Mouse (Mus musculus) midbrain, embryonic 13.5 days (tissue): ENCODE measurements around the gene Zdhhc14. TPM values are rescaled to one million over a fixed set of nuclear protein-coding genes. Genes with fewer than 3 reads are reported as not detected.

ENCODE experiments used
- ATAC-seq: fragments of 200-750 bp; cut with Nextera tagmentation; 2 replicates; pipeline ENCODE4 v1.8.0; 2017; ENCODE audit warnings: mild to moderate bottlenecking, moderate TSS enrichment, moderate library complexity
- H3K27ac ChIP-seq: fragments of 300-500 bp; sonication (generic); 2 replicates; pipeline ENCODE4 v1.5.1; 2015; ENCODE audit warnings: inconsistent platforms, mild to moderate bottlenecking, moderate library complexity
- H3K27me3 ChIP-seq: fragments of 300-500 bp; sonication (generic); 2 replicates; pipeline ENCODE4 v1.6.1; 2015; ENCODE audit warnings: mild to moderate bottlenecking, inconsistent platforms
- H3K36me3 ChIP-seq: fragments of 300-500 bp; sonication (generic); 2 replicates; pipeline ENCODE4 v1.6.1; 2015; ENCODE audit warnings: mild to moderate bottlenecking, inconsistent platforms
- H3K4me1 ChIP-seq: fragments of 300-500 bp; sonication (generic); replicated peaks from 2 replicates; pipeline ENCODE4 v1.6.1; 2015; ENCODE audit warnings: inconsistent platforms
- H3K4me2 ChIP-seq: fragments of 300-500 bp; sonication (generic); replicated peaks from 2 replicates; pipeline ENCODE4 v1.6.1; 2015; ENCODE audit warnings: moderate library complexity, mild to moderate bottlenecking, inconsistent platforms
- H3K4me3 ChIP-seq: fragments of 300-500 bp; sonication (generic); replicated peaks from 2 replicates; pipeline ENCODE4 v1.5.1; 2015; ENCODE audit warnings: mild to moderate bottlenecking, inconsistent platforms
- H3K9ac ChIP-seq: fragments of 300-500 bp; sonication (generic); replicated peaks from 2 replicates; pipeline ENCODE4 v1.6.1; 2015; ENCODE audit warnings: mild to moderate bottlenecking, inconsistent platforms
- H3K9me3 ChIP-seq: fragments of 300-500 bp; sonication (generic); 2 replicates; pipeline ENCODE4 v1.6.1; 2016; ENCODE audit warnings: mild to moderate bottlenecking, inconsistent platforms
- WGBS: fragments of 180-500 bp; shearing (Covaris S2); methylation state at CpG from one replicate; pipeline ENCODE4 v1.1.7; 2015; 5-methylcytosine and 5-hydroxymethylcytosine counted together
- polyA plus RNA-seq: library from polyadenylated mRNA; unstranded; fragments of >200 nt; fragmentation: Nextera tagmentation; extraction: Ambion mirVana; gene quantifications from 2 replicates; pipeline ENCODE4 v1.2.1, GENCODE M21; 2015

Zdhhc14 gene
- polyA plus RNA-seq, 1 experiment from 2014 or later = 5.8 TPM

- WGBS = 78% methylated on average over 5 of the region's 5 CpGs
These were observed 75.6 kb downstream of the Zdhhc14 start for GRCm38 (mm10) chr17:5567943-5568342.

GRCm38 (mm10) chr17:5569131-5570030, 77.0 kb downstream of the Zdhhc14 start:
- WGBS = 73% methylated on average over 17 of the region's 17 CpGs
- no peak for ATAC-seq
- H3K27ac ChIP-seq = no peak overlapping the region
- H3K9me3 ChIP-seq = peaks cover 5% of the 10 kb centered on the region; the same call in 1 of the 2 replicates
- no peaks in the 10 kb centered on the region for H3K4me1 ChIP-seq
- H3K9ac ChIP-seq = no peak overlapping the region
- no peak overlapping the region for H3K4me2 ChIP-seq
- no peaks in the 10 kb centered on the region for H3K36me3 ChIP-seq
- no peak overlapping the region for H3K4me3 ChIP-seq
- H3K27me3 ChIP-seq = no peaks in the 10 kb centered on the region

More at GRCm38 (mm10) chr17:5567943-5568342, 75.6 kb downstream of the Zdhhc14 start:
- H3K9ac ChIP-seq = no peak overlapping the region
- H3K4me3 ChIP-seq = no peak overlapping the region
- H3K27me3 ChIP-seq = no peaks in the 10 kb centered on the region
- no peaks in the 10 kb centered on the region for H3K4me1 ChIP-seq
- H3K4me2 ChIP-seq = no peak overlapping the region
- H3K27ac ChIP-seq = no peak overlapping the region
- H3K36me3 ChIP-seq = no peaks in the 10 kb centered on the region
- no peak for ATAC-seq
- peaks cover 10% of the 10 kb centered on the region; the same call in 1 of the 2 replicates for H3K9me3 ChIP-seq

- Histone ChIP-seq H3K4me1 (no peaks in the 10 kb centered on the region), H3K9me3 (no peaks in the 10 kb centered on the region), H3K36me3 (no peaks in the 10 kb centered on the region), H3K27ac (no peak overlapping the region), H3K9ac (no peak overlapping the region), H3K4me3 (no peak overlapping the region), H3K27me3 (no peaks in the 10 kb centered on the region), H3K4me2 (no peak overlapping the region)
- ATAC-seq = no peak
- WGBS = 100% methylated on average over 1 of the region's 1 CpGs
These were observed 79.9 kb downstream of the Zdhhc14 start for GRCm38 (mm10) chr17:5572096-5572730.

GRCm38 (mm10) chr17:5572745-5573420, 80.5 kb downstream of the Zdhhc14 start:
- no peaks in the 10 kb centered on the region for H3K9me3 ChIP-seq
- no peaks in the 10 kb centered on the region for H3K27me3 ChIP-seq
- no peaks in the 10 kb centered on the region for H3K36me3 ChIP-seq
- H3K4me2 ChIP-seq = no peak overlapping the region
- ATAC-seq = no peak
- no peak overlapping the region for H3K4me3 ChIP-seq
- no peaks in the 10 kb centered on the region for H3K4me1 ChIP-seq
- no peak overlapping the region for H3K9ac ChIP-seq
- no peak overlapping the region for H3K27ac ChIP-seq

- no peak overlapping the region for H3K27ac ChIP-seq
- 84% methylated on average over 5 of the region's 5 CpGs for WGBS
- H3K36me3 ChIP-seq = no peaks in the 10 kb centered on the region
- H3K9me3 ChIP-seq = no peaks in the 10 kb centered on the region
- H3K27me3 ChIP-seq = no peaks in the 10 kb centered on the region
- no peak overlapping the region for H3K4me2 ChIP-seq
- no peak overlapping the region for H3K4me3 ChIP-seq
- no peaks in the 10 kb centered on the region for H3K4me1 ChIP-seq
- ATAC-seq = no peak
- no peak overlapping the region for H3K9ac ChIP-seq
These were observed 82.3 kb downstream of the Zdhhc14 start for GRCm38 (mm10) chr17:5574672-5575071.

- Histone ChIP-seq H3K4me1 (no peaks in the 10 kb centered on the region), H3K36me3 (no peaks in the 10 kb centered on the region), H3K9me3 (no peaks in the 10 kb centered on the region), H3K4me3 (no peak overlapping the region), H3K4me2 (no peak overlapping the region), H3K27ac (no peak overlapping the region), H3K27me3 (no peaks in the 10 kb centered on the region), H3K9ac (no peak overlapping the region)
- 71% methylated on average over 4 of the region's 4 CpGs for WGBS
- no peak for ATAC-seq
These were observed 83.2 kb downstream of the Zdhhc14 start for GRCm38 (mm10) chr17:5575518-5575917.

- 91% methylated on average over 3 of the region's 3 CpGs for WGBS
- Histone ChIP-seq H3K9ac (no peak overlapping the region), H3K9me3 (no peaks in the 10 kb centered on the region)
These were observed 89.9 kb downstream of the Zdhhc14 start for GRCm38 (mm10) chr17:5582232-5582631.

GRCm38 (mm10) chr17:5582937-5583336, 90.6 kb downstream of the Zdhhc14 start:
- no peaks in the 10 kb centered on the region for H3K36me3 ChIP-seq
- no peak overlapping the region for H3K4me3 ChIP-seq
- no peaks in the 10 kb centered on the region for H3K9me3 ChIP-seq
- 0 out of 2 replicates have a peak overlapping the region, but pooled peaks have one; percentile 30 for H3K4me2 ChIP-seq
- peaks cover 15% of the 10 kb centered on the region for H3K4me1 ChIP-seq
- H3K9ac ChIP-seq = no peak overlapping the region
- no peaks in the 10 kb centered on the region for H3K27me3 ChIP-seq
- H3K27ac ChIP-seq = peak overlapping the region; percentile 55
- no peak for ATAC-seq
- 86% methylated on average over 5 of the region's 5 CpGs for WGBS

More at GRCm38 (mm10) chr17:5582232-5582631, 89.9 kb downstream of the Zdhhc14 start:
- Histone ChIP-seq H3K36me3 (no peaks in the 10 kb centered on the region), H3K4me3 (no peak overlapping the region), H3K27ac (no peak overlapping the region), H3K27me3 (no peaks in the 10 kb centered on the region), H3K4me1 (peaks cover 15% of the 10 kb centered on the region), H3K4me2 (no peak overlapping the region)
- ATAC-seq = no peak

- WGBS = 24% methylated on average over 12 of the region's 12 CpGs
- Histone ChIP-seq H3K9ac (0 out of 2 replicates have a peak overlapping the region, but pooled peaks have one; percentile 24), H3K4me3 (no peak overlapping the region), H3K9me3 (no peaks in the 10 kb centered on the region), H3K4me2 (peak overlapping the region; percentile 30), H3K36me3 (no peaks in the 10 kb centered on the region), H3K27ac (peak overlapping the region; percentile 55), H3K4me1 (peaks cover 15% of the 10 kb centered on the region), H3K27me3 (no peaks in the 10 kb centered on the region)
- ATAC-seq = peak; percentile 77
These were observed 91.3 kb downstream of the Zdhhc14 start for GRCm38 (mm10) chr17:5583472-5584145.

GRCm38 (mm10) chr17:5591604-5592209, 99.3 kb downstream of the Zdhhc14 start:
- ATAC-seq = no peak

GRCm38 (mm10) chr17:5593071-5593470, 100.7 kb downstream of the Zdhhc14 start:
- H3K27ac ChIP-seq = no peak overlapping the region
- no peak overlapping the region for H3K4me3 ChIP-seq
- H3K36me3 ChIP-seq = no peaks in the 10 kb centered on the region
- WGBS = 89% methylated on average over 2 of the region's 2 CpGs
- no peak for ATAC-seq
- no peaks in the 10 kb centered on the region for H3K9me3 ChIP-seq
- no peaks in the 10 kb centered on the region for H3K27me3 ChIP-seq
- no peak overlapping the region for H3K4me2 ChIP-seq
- H3K9ac ChIP-seq = no peak overlapping the region
- H3K4me1 ChIP-seq = peaks cover 10% of the 10 kb centered on the region

More at GRCm38 (mm10) chr17:5591604-5592209, 99.3 kb downstream of the Zdhhc14 start:
- H3K4me2 ChIP-seq = no peak overlapping the region
- no peak overlapping the region for H3K4me3 ChIP-seq
- H3K9me3 ChIP-seq = no peaks in the 10 kb centered on the region
- H3K4me1 ChIP-seq = peaks cover 10% of the 10 kb centered on the region
- no peaks in the 10 kb centered on the region for H3K27me3 ChIP-seq
- no peak overlapping the region for H3K9ac ChIP-seq
- no peaks in the 10 kb centered on the region for H3K36me3 ChIP-seq
- H3K27ac ChIP-seq = no peak overlapping the region
- 76% methylated on average over 6 of the region's 6 CpGs for WGBS
